Mouse (Mus musculus): ENCODE results near the gene Evi5. TPM values are rescaled to one million over a fixed set of nuclear protein-coding genes. Genes with fewer than 3 reads are reported as not detected.

Evi5 gene
- polyA plus RNA-seq, 1 experiment from 2014 or later = 74.0 TPM

DNA sequence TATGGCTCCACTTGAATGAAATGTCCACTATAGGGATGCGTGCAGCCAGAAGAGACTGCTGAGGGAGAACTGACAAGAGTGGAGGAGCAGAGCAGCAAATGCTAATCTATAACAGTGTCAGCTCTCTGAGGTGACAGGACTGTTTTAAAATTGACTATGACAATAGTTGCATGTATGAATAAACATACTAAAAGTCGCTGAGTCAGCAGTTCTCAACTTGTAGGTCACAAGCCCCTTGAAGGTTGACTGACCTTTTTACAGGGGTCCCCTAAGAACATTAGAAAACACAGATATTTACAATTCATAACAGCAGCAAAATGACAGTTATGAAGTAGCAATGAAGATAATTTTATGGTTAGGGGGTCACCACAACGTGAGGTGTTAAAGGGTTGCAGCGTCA, 25.9 kb downstream of the Evi5 start:
- ATAC-seq (no peak), DNase-seq (ENCODE audit: low spot score) (no peak)
- WGBS = 87% methylated on average over 4 of the region's 4 CpGs

DNA sequence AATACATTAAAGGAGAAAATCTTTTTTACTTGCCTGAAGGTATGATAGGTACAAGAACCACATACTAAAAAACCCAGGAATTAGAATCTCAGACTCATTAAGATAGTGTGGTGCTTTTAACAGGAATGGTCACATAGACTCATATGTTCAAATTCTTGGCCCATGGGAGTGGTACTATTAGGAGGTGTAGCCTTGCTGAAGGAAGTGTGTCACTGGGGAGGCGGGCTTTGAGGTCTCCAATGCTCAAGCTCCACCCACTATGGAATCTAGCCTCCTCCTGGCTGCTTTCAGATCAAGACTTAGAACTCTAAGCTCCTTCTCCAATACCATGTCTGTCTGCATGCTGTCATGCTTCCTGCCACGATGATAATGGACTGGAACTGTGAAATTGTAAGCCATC, 27.1 kb downstream of the Evi5 start:
- Histone ChIP-seq H3K4me3 (ENCODE audit: low read depth, low read length) (no peak overlapping the region), H3K27me3 (replicated peaks; ENCODE audit: insufficient read depth, low read length) (no peaks in the 10 kb centered on the region), H3K9ac (replicated peaks; ENCODE audit: low read depth) (no peak overlapping the region), H3K36me3 (ENCODE audit: insufficient read depth, low read length) (no peaks in the 10 kb centered on the region), H3K4me1 (ENCODE audit: insufficient read depth, low read depth, low read length) (no peaks in the 10 kb centered on the region), H3K4me2 (replicated peaks; ENCODE audit: low read depth, low read length) (no peak overlapping the region), H3K27ac (ENCODE audit: low read length) (no peak overlapping the region), H3K9me3 (ENCODE audit: low read length) (no peaks in the 10 kb centered on the region)
- ATAC-seq (no peak), DNase-seq (ENCODE audit: low spot score) (no peak)
- no peak for TF ChIP-seq CTCF (IDR thresholded peaks at IDR 0.05)
- TF ChIP-seq EP300 (IDR thresholded peaks at IDR 0.05) = no peak
- WGBS = 78% methylated on average over 2 of the region's 2 CpGs

More for the DNA sequence above, 25.9 kb downstream of the Evi5 start:
- no peaks in the 10 kb centered on the region for H3K9me3 ChIP-seq (ENCODE audit: low read length)
- H3K9ac ChIP-seq (replicated peaks; ENCODE audit: low read depth) = no peak overlapping the region
- peaks cover 4% of the 10 kb centered on the region; the same call in 1 of the 2 replicates for H3K4me1 ChIP-seq (ENCODE audit: insufficient read depth, low read depth, low read length)
- H3K4me2 ChIP-seq (replicated peaks; ENCODE audit: low read depth, low read length) = no peak overlapping the region
- TF ChIP-seq CTCF (IDR thresholded peaks at IDR 0.05) (no peak), EP300 (IDR thresholded peaks at IDR 0.05) (no peak)
- no peaks in the 10 kb centered on the region for H3K36me3 ChIP-seq (ENCODE audit: insufficient read depth, low read length)
- H3K4me3 ChIP-seq (ENCODE audit: low read depth, low read length) = no peak overlapping the region
- H3K27me3 ChIP-seq (replicated peaks; ENCODE audit: insufficient read depth, low read length) = no peaks in the 10 kb centered on the region
- H3K27ac ChIP-seq (ENCODE audit: low read length) = no peak overlapping the region

GRCm38 (mm10) chr5:107847349-107847748, 27.6 kb downstream of the Evi5 start:
- DNase-seq (ENCODE audit: low spot score) = no peak
- 62% methylated on average over 5 of the region's 5 CpGs for WGBS

GRCm38 (mm10) chr5:107840549-107841238, 34.2 kb downstream of the Evi5 start:
- TF ChIP-seq EP300 (IDR thresholded peaks at IDR 0.05) (no peak), CTCF (IDR thresholded peaks at IDR 0.05) (no peak)
- Histone ChIP-seq H3K27me3 (replicated peaks; ENCODE audit: insufficient read depth, low read length) (no peaks in the 10 kb centered on the region), H3K9ac (replicated peaks; ENCODE audit: low read depth) (no peak overlapping the region), H3K27ac (ENCODE audit: low read length) (no peak overlapping the region), H3K4me3 (ENCODE audit: low read depth, low read length) (no peak overlapping the region), H3K4me2 (replicated peaks; ENCODE audit: low read depth, low read length) (no peak overlapping the region), H3K9me3 (ENCODE audit: low read length) (no peaks in the 10 kb centered on the region), H3K4me1 (ENCODE audit: insufficient read depth, low read depth, low read length) (peaks cover 4% of the 10 kb centered on the region; the same call in 1 of the 2 replicates), H3K36me3 (ENCODE audit: insufficient read depth, low read length) (no peaks in the 10 kb centered on the region)
- ATAC-seq = no peak
- 94% methylated on average over 5 of the region's 5 CpGs for WGBS
- DNase-seq (ENCODE audit: low spot score) = no peak

More at GRCm38 (mm10) chr5:107847349-107847748, 27.6 kb downstream of the Evi5 start:
- TF ChIP-seq EP300 (IDR thresholded peaks at IDR 0.05) (no peak), CTCF (IDR thresholded peaks at IDR 0.05) (no peak)
- Histone ChIP-seq H3K9ac (replicated peaks; ENCODE audit: low read depth) (no peak overlapping the region), H3K4me2 (replicated peaks; ENCODE audit: low read depth, low read length) (no peak overlapping the region), H3K27ac (ENCODE audit: low read length) (no peak overlapping the region), H3K4me3 (ENCODE audit: low read depth, low read length) (no peak overlapping the region), H3K36me3 (ENCODE audit: insufficient read depth, low read length) (no peaks in the 10 kb centered on the region), H3K27me3 (replicated peaks; ENCODE audit: insufficient read depth, low read length) (no peaks in the 10 kb centered on the region), H3K4me1 (ENCODE audit: insufficient read depth, low read depth, low read length) (no peaks in the 10 kb centered on the region), H3K9me3 (ENCODE audit: low read length) (no peaks in the 10 kb centered on the region)
- no peak for ATAC-seq

- H3K4me3 ChIP-seq (ENCODE audit: low read depth, low read length) = no peak overlapping the region
- peak; percentile 57 for ATAC-seq
- no peak overlapping the region for H3K27ac ChIP-seq (ENCODE audit: low read length)
- H3K4me2 ChIP-seq (replicated peaks; ENCODE audit: low read depth, low read length) = no peak overlapping the region
- peak; percentile 69 for DNase-seq (ENCODE audit: low spot score)
- no peaks in the 10 kb centered on the region for H3K36me3 ChIP-seq (ENCODE audit: insufficient read depth, low read length)
- no peaks in the 10 kb centered on the region for H3K9me3 ChIP-seq (ENCODE audit: low read length)
- WGBS = 25% methylated on average over 3 of the region's 3 CpGs
- H3K27me3 ChIP-seq (replicated peaks; ENCODE audit: insufficient read depth, low read length) = no peaks in the 10 kb centered on the region
- no peak for TF ChIP-seq EP300 (IDR thresholded peaks at IDR 0.05)
- TF ChIP-seq CTCF (IDR thresholded peaks at IDR 0.05) = no peak
- peaks cover 4% of the 10 kb centered on the region; the same call in 1 of the 2 replicates for H3K4me1 ChIP-seq (ENCODE audit: insufficient read depth, low read depth, low read length)
- no peak overlapping the region for H3K9ac ChIP-seq (replicated peaks; ENCODE audit: low read depth)
These were observed 35.8 kb downstream of the Evi5 start for GRCm38 (mm10) chr5:107838891-107839644.

DNA sequence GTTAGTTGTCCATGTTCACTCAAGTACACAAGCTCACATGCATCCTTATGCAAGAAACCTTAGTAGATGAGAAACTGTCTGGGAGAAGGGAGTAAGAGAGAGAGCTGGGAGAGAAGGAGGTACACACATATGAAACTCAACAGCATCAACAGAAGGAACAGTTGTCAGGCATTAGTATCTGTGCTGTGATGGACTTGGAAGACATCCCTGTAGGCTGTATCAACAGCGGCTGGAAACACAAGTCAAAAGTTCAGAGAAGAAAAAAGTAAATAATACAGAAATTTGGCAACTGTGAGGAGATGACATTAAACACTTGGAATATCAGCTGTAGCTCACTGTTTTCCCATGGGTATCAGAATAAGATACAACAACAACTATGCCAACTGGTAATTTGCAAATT, 40.6 kb downstream of the Evi5 start:
- H3K27ac ChIP-seq (ENCODE audit: low read length) = no peak overlapping the region
- ATAC-seq = peak; percentile 85

More for the DNA sequence above, 40.6 kb downstream of the Evi5 start:
- H3K36me3 ChIP-seq (ENCODE audit: insufficient read depth, low read length) = no peaks in the 10 kb centered on the region
- H3K4me3 ChIP-seq (ENCODE audit: low read depth, low read length) = no peak overlapping the region
- TF ChIP-seq CTCF (IDR thresholded peaks at IDR 0.05) = no peak
- TF ChIP-seq EP300 (IDR thresholded peaks at IDR 0.05) = no peak
- no peak overlapping the region for H3K9ac ChIP-seq (replicated peaks; ENCODE audit: low read depth)
- WGBS = 41% methylated on average over 1 of the region's 1 CpGs
- no peaks in the 10 kb centered on the region for H3K9me3 ChIP-seq (ENCODE audit: low read length)
- H3K4me1 ChIP-seq (ENCODE audit: insufficient read depth, low read depth, low read length) = peaks cover 4% of the 10 kb centered on the region; the same call in 1 of the 2 replicates
- DNase-seq (ENCODE audit: low spot score) = peak; percentile 80
- H3K4me2 ChIP-seq (replicated peaks; ENCODE audit: low read depth, low read length) = no peak overlapping the region
- H3K27me3 ChIP-seq (replicated peaks; ENCODE audit: insufficient read depth, low read length) = no peaks in the 10 kb centered on the region

Measured in lung, postnatal 0 days (tissue).